Mouse (Mus musculus) layer of hippocampus, postnatal 25 days (tissue): Measurements from ENCODE around the gene Uhmk1. TPM values are rescaled to one million over a fixed set of nuclear protein-coding genes. Genes with fewer than 3 reads are reported as not detected.
A peak's percentile ranks its signal among the peaks of the same experiment; 100 is the strongest.
"Not testable (repeated sequence)": the region's sequence is repeated elsewhere in the genome, so short reads cannot be mapped to it uniquely, and the experiment has no call there.

ENCODE experiments used
- DNase-seq, 2 experiments: peaks; one replicate each; pipeline ENCODE4 v3.0.0; 2022; ENCODE audit warnings: mixed read lengths in 2 of 2, low spot score in 1 of 2; ENCODE audit errors: extremely low spot score in 1 of 2
- total RNA-seq, 2 experiments: library from RNA; stranded (reverse); gene quantifications; 2 replicates each; pipeline ENCODE4 v1.2.3; 2021

The Uhmk1 gene
- 100 to 1,000 TPM; 144 to 145 TPM for total RNA-seq

DNA sequence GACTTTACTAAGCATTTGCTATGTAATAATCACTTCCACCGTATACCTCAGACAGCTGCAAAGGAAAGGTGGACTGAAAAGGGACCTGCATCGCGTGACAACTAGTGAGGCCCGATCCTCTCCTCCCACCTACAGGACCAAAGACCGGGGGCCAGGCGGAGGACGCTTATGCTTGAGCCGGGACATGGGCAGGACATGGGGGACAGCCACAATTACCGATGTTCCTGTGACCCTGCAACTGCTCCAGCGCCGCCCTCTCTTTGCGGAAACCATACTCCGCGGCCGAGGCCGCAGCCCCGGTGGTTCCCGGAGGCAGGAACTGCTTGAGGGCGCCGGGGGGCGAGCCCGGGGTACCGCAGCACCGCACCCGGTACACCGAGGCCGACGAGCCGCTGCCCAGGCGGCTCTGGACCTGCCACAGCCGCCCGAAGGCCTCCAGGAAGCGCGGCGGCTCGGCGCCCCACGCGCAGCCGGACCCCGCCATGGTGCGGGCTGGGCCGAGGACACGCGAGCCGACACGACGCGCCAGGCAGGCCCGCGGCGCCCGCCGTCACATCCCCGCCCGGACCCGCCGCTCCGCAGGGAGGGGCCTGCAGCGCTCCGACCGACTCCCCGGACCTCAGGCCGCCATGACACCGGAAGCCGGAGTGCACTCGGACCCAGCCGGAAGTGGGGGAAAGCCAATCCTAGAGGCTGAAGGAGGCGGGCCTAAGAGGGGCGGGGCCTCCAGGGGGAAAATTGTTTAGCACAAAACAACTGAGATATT lies at the start of gene Uhmk1:
Uhmk1 (minus strand) TSS at position 641 of the 766 bp plus-strand sequence.
- DNase-seq: peak; percentile 72 to 80

DNA sequence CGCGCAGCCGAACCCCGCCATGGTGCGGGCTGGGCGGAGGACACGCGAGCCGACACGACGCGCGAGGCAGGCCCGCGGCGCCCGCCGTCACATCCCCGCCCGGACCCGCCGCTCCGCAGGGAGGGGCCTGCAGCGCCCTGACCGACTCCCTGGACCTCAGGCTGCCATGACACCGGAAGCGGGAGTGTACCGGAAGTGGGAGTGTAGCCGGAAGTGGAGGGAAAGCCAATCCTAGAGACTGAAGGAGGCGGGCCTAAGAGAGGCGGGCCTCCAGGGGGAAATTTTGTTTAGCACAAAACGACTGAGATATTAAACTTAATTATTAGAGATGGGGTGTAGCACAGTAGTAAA lies 40.3 kb upstream of the Uhmk1 start:
- peak; percentile 65 to 70 for DNase-seq

DNA sequence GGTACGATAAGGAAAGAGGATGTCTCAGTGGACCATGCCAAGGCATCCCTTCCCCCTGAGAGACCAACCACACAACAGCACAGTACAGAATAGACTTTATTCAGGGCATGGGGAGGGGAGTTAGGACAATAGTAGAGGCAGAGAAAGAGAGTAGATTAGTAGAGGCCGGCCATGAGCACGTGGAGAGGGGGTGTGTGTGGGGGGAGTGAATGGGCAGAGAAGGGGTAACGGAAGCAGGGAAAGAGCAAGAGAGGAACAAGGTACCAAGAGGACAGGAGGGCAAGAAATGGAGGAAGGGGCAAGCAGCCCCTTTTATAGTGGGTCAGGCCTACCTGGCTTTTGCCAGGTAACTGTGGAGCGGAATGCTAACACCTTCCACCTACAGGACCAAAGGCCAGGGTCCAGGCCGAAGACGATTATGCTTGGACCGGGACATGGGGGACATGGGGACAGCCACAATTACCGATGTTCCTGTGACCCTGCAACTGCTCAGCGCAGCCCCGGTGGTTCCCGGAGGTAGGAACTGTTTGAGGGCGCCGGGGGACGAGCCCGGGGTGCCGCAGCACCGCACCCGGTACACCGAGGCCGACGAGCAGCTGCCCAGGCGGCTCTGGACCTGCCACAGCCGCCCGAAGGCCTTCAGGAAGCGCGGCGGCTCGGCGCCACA lies 39.8 kb upstream of the Uhmk1 start:
- peak in 1 of 2 experiments; percentile 7 for DNase-seq

DNA sequence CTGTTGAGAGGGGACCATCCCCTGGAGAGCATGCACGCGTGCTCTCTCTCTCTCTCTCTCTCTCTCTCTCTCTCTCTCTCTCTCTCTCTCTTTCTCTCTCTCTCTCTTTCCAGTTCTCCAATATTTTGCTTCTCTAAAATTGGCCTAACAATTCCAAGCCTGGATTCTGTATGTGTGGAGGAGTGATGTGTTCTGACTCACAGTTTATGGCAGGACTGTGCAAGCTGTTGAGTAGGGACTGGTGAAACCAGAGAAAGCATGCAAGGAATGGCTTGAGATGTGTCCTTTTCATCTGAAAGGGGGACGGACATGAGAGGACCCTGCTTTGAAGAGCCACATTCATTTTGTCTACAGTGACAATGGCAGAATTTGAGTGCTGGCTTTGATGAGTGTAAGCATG lies 29.8 kb upstream of the Uhmk1 start:
- DNase-seq: no peak

DNA sequence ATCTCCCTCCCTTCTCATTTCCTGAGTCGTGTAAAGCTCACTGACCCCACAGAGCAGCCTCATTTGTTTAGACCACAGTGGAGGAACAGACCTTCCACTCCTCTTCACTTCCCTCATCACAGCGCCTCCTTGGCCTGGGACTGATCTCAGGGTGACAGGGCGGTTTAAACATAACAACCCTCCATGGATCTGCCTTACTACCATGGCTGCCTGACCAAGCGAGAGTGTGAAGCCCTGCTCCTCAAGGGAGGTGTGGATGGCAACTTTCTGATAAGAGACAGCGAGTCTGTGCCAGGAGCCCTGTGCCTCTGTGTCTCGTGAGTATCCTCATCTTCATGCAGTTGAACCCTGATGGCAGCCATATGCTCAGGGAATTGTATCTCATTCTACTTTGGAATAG lies 17.5 kb upstream of the Uhmk1 start, which contains the start of gene Sh2d1b2:
Sh2d1b2 (plus strand) TSS at position 62 of the 400 bp plus-strand sequence.
- not testable (repeated sequence) for DNase-seq

DNA sequence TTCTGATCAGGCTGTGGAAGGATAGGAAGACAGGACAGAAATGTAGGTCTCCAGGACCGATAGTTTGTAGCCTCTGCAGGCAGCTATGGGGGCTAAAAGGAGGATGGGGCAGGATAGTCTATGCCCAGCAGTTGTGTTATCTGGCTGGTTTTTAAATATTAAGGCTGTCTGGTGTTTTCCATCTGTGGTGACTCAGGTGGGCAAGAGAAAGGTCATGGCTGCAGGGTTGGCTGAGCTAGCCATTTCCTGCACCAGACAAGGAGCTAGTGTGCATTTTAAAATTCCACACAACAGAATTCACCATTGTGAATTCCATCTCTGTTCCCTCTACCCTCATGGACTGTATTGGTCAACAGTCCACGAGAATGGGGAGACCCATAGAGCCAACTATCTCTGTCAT lies 8.1 kb upstream of the Uhmk1 start:
- DNase-seq: no peak

DNA sequence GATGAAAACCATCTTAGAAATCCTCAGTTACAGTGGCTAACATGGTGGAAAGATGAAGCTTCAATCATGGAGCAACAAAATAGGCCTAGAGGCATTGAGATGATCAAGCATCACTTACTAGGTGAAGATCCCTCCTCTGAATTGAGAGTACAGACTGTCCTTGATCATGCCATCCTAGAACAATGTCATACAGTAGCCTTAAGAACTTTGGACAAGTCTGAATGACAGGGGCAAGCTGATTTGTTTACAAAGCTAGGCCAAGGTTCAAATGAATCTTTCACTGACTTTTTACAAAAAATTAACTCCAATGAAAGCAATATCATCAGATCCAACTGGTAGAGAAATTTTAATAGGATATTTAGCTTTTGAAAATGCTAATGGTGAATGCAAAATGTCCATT lies 5.2 kb upstream of the Uhmk1 start:
- no peak for DNase-seq

DNA sequence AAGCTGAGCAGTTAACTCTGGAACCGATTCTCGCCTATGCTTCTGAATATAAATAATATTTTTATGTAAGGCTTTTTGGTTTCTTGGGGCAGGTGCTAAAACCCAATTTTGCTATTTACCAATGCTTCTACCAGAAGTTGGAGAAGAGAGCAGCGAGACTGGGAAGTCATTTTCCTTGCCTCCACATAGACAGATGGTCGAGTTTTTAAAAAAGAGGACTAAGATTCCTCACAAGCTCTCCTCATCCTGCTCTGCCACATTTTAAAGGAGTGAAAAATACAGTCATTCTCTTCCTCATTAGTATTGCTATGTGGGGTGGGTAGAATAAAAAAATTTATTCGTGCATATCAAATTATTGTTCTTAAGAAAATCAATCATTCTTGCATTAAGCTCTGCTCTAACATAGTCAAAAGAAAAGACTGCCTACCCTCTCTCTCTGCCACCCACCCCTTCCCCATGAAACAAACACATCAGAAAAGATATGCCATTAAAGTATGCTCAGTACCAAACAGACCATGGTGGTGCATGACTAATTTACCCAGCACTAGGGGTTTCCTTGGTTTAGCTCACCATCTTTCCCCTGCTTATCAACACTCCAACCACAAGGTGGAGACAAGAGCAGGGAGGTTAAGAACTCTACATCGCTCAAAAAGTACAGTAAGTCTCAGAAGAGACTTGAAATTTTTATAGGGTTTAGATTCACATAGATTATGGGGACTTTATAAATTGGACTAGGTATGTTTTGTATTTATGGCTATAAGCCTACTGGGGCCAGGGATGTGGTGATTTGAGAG lies 3.1 kb upstream of the Uhmk1 start:
- DNase-seq: no peak

DNA sequence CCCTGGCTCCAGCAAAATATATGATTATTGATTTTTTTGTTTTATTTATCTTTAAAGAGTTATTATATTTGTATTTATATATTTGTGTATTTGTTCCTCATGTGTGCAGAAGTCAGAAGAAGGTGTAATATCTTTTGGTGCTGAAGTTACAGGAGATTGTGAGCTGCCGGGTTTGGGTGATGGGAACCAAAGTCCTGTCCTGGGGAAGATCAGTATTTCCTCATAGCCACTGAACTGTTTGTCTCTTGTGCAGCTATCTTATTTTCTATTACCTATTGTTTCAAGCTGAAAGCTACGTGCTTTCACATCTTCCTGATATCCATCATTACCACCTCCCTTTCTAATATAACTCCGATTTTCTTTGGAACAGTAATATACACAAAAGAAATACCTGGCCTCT lies 393 bp upstream of the Uhmk1 start:
- no peak for DNase-seq

DNA sequence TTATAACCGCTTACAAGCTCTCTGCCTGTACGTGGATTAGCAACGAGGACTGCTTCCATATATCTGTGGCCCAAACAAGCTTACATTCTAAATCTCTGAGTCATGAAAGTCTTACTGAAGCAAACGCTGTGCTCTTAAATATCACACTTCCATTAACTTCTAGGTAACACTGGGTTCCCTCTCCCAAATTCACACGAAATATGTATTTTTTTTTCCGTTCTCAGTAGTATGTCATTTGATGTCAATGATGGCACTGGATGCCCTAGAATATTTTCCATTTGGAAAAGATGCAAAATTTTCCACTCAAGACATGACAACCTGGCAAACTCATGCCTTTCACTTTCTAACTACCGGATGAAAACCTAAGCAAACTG lies 827 bp downstream of the Uhmk1 start:
- no peak for DNase-seq

DNA sequence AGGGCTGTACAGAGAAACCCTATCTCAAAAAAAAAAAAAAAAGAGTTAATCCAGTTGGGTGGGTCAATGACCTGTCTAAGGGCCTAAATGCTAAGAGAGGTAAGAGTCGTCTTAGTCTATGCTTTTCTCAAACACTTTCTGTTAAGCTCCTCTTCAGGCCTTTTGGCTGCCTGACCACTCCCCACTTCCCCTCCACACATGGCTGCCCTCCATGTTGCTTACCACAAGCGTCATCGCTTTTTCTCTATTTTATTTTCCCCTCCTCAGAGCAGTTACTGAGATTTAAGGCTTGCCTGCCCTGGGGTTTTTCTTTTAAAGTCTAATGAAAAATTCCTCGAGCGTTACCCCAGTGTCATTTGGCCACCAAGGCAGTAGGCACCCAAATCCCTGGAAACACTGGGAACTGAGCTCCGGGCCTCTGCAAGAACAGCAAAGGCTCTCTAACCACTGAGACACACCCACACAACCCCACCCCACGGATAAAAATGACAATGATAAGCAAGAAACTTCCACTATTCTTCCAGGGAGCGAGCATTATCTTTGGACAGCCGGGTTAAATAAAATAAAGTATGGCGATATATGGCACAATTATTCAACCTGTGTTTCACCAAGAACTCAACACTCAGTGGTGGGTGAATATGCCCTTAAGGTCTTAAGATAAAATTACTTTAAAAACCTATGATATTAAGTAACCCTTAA lies 1.9 kb downstream of the Uhmk1 start:
- DNase-seq: no peak

DNA sequence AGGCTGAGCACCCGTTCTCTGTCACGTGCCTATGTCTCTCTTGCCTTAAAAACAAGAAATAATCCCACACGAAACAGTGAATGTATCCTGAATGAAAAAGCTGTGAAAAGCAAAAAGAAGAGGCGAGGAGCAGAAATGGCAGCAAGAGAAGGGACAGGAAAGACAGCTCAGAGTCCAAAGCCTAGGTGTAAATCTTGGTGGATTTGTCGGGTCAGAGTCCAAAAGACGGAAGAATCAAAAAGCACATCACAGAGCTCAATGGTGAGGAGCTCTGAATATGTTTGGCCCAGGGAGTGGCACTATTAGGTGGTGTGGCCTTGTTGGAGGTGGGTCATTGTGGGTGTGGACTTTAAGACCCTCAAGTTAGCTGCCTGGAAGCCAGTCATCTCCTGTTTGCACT lies 8.8 kb downstream of the Uhmk1 start:
- no peak for DNase-seq

DNA sequence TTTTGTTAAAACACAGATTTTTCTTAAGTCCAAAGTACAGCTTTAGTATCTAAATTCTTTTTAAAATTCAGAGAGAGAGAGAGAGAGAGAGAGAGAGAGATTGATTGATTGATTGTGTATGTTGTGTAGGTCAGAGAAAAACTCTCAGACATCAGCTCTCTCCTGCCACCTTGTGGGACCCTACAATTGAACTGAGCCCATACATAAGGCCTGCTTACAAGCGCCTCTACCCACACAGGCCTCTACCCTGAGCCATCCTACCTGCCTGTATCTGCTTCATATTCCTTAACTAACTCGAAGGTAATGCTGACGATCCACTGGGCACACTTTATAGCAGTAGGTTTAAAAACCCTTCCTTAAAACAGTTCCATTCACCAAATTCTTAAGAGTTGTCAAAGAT lies 14.8 kb downstream of the Uhmk1 start:
- DNase-seq: peak in 1 of 2 experiments; percentile 48

DNA sequence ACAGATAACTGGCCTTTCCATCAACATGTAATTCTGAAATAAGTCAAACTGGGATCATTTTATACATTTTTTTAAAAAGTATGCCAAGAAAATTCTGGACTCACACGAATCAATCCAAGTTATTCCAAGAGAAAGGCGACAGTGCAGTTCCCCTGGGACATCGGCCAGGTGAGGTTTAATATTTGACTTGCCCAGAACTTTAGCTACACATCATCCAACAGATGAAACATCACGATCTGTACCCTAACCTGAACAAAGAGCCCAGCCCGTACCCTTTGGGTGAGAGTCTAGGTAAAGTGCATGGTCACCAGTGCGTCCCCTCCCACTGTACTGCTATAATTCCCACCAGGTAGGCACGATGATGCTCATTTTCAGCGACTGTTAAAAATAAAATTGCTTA lies 19.0 kb downstream of the Uhmk1 start:
- DNase-seq: no peak

DNA sequence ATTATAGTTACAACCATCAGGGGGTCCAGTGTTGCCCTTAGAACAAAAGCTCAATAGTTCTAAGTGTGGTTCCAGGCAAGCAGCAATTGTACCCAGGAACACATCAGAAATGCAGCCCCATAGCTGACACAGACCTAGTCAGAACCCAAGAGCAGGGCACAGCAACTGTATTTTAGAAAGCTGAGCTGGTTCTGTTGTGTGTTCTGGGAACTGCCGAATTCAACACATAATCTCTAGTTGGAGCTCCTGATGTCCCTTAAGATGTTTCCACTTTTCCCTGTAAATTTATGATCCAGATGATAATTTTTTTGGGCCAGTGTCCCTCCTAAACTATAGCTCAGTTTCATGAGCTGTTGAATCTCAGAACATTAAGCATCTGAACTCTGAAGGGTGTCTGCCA lies 23.3 kb downstream of the Uhmk1 start:
- DNase-seq: no peak

DNA sequence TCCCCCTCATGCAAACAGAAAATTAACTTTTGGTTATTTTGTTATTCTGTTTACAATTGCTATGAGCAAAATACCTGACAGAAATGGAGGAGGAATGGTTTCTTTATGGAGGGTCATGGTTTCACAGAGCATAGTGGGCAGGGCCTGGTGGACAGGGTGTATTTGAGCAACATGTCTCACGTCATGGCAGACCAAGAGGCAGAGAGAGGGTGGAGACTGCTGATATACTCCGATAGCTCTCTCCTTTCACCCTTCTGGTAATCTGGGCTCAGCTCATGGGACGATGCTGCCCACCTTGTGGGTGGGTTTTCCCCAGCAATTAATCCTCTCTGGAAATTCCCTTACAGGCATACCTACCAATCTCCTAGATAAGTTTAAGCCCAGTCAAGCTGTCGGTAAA lies 25.0 kb downstream of the Uhmk1 start:
- DNase-seq: no peak

DNA sequence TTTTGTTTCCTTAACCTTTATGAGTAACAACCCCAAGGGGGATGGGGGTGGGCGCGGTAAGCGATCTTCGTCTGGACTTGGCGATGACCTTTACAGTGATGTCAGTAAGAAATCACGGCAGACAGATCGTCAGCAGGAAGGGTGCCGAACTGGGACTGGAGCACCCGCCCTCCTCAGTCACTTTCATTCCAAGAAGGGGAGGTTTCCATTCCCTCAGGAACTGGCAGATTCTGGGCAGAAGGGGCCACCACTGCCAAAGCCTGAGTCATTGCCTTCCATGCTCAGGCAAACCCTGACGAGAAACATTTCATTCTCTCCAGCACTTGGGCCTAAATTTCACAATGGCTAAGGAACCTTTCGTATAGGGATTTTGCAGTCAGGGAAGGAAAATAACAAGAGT lies 26.6 kb downstream of the Uhmk1 start:
- no peak for DNase-seq

DNA sequence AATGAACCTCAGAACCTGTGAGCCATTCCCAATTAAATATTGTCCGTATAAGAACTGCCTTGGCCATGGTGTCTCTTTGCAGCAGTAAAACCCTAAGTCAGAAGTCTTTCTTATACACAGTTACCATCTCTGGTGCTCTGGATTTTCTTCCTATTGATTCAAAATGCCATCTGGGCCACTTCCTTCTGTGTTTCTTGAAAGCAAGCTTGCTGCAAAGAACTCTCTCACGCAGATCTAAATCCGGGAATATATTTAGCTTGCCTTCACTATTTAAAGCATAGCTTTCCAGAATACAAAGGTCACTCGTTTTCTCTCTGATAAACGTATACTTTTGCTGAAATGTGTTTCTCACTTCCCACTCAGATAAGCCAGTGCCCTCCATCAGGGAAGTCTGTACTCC lies 28.7 kb downstream of the Uhmk1 start:
- DNase-seq: no peak

DNA sequence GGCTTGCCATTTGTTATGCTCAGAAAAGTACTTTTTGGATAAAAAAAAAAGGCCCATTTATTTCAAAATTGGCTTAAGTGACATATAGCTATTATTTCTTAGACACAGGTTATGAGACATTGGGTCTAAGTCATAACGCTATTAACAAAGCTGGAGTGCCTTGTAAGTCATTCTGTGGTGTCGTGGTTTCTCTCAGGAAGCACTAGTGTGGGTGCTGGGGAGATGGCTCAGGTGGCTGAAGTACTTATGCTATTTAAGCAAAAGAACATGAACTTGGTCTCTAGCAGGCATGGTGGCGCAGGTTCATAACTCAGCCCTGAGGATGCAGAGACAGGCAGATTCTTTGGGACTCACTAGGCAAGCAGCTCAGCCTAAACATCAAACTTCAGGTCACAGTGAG lies 30.1 kb downstream of the Uhmk1 start:
- DNase-seq: no peak

DNA sequence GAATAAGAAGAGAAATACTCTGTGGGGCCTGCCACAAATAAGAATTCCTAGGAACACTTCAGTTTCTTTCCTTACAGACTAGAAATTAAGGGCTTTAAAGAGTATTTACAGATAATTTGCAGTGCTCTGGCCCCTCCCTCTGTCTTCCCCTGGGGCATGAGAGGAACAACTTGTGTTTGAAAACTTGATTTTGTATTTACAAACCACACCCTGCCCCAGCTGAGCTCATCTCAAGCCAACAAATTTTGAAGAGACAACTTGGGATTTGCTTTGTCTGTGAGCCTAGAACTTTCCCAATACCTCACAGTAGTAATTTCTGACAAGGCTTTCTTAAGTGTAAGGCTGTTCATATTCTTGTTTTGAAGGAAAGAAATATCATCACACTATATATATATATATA lies 32.5 kb downstream of the Uhmk1 start:
- no peak for DNase-seq
